Mouse (Mus musculus) retina, embryonic 14.5 days (tissue): Measurements from ENCODE around the gene Cd47.
"Not testable (repeated sequence)": the region's sequence is repeated elsewhere in the genome, so short reads cannot be mapped to it uniquely, and the experiment has no call there.

Experiments
- DNase-seq: peaks from one replicate; pipeline ENCODE4 v3.0.0-alpha.2; 2015; ENCODE audit warnings: low spot score

Cd47 gene

GRCm38 (mm10) chr16:49790575-49791465 lies 9.5 kb upstream of the Cd47 start:
- no peak for DNase-seq

DNA sequence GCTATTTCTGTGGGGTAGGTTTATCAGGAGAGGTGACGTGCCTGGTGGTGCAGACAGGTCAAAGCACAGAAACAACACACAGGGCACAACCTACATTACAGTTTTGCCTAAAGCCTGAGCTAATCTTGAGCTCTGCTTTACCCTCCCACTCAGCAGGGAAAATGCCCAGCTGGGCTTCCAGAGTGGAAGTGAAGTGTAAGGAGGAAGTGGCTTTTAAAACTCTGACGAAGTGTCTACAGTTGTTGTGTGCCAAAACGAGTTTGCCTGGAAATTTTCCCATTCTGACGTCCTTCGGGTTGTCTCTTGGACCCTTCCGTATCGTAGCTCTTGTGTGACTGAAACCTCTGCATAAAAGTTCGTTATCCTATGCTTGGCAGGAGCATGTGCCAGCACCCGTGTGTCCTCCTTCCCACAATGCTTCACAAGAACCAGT lies 7.9 kb upstream of the Cd47 start:
- DNase-seq: no peak

DNA sequence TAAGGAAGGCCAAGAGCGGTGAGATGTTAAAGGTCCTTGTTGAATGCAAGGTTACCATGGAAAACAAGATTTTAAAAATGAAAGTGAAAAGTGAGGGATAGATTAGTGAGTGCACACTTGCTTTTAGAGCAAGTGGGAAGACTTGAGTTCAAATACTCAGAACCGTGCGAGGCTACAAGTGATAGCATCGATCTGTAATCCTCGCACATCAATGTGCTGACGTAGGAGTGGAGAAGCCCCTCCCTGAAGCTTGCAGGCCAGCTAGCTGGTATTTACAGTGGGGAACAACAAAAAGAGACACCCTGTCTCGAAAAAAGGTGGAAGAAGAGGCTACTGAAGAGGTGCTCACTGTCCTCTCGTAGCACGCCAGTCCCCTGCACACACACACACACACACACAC lies 6.7 kb upstream of the Cd47 start:
- DNase-seq: no peak

- no peak for DNase-seq
These were observed 4.1 kb upstream of the Cd47 start for GRCm38 (mm10) chr16:49796271-49796670.

DNA sequence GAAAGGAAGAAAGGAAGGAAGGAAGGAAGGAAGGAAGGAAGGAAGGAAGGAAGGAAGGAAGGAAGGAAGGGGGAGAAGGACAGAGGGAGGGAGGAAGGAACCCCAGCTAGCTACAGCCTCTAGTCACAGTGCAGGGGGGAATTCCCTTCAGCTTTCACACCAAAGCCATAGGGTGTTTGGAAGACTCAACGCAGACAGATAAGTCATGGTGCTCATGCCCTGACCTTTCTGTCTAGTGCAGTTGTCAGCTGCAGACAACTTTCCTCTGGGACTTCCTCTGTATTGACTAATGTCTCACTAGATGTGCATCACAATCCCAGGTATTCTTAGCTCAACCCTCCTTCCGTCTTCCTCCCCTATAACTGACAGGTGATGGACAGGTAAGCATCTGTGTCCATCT lies 3.4 kb upstream of the Cd47 start:
- no peak for DNase-seq

DNA sequence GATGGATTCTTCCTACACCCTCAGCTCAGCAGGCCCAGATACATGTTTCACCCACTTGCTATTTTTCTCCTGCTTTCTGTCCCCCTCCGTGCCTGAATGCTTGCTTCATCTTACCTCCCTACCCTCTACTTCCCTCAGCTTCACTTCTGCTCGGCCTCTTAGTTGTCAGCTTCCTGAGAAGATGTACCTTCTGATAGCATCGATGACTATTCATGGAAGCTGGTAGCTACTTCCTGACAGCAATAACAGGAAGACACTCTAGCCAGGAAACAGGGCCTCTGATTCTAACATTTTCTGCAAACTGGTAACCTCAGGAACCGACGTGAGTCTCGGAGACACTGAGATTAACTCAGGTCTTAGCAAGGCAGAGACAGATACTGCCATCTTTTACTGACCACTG lies 1.5 kb upstream of the Cd47 start:
- DNase-seq: no peak

- no peak for DNase-seq
These were observed 663 bp downstream of the Cd47 start for GRCm38 (mm10) chr16:49800996-49801395.

GRCm38 (mm10) chr16:49801399-49801798 lies 1.1 kb downstream of the Cd47 start:
- no peak for DNase-seq

DNA sequence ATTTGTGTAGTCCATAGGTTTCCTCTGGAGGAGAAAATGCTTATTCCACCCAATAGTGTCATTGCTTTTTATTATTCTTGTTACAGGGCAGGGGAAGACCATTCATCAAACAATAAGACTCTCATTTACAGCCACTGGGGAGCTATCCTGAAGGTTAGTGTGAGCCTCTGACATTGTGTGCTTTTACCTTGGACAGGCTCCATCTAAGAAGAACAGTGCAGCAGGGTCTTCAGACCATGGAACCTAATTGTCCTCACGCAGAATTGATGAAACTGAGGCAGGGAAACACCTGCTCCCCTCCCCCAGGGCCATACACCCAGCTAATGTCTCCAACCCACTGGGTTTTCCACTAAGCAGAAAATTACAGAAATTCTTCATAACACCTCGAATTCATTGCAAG lies 2.7 kb downstream of the Cd47 start:
- no peak for DNase-seq

DNA sequence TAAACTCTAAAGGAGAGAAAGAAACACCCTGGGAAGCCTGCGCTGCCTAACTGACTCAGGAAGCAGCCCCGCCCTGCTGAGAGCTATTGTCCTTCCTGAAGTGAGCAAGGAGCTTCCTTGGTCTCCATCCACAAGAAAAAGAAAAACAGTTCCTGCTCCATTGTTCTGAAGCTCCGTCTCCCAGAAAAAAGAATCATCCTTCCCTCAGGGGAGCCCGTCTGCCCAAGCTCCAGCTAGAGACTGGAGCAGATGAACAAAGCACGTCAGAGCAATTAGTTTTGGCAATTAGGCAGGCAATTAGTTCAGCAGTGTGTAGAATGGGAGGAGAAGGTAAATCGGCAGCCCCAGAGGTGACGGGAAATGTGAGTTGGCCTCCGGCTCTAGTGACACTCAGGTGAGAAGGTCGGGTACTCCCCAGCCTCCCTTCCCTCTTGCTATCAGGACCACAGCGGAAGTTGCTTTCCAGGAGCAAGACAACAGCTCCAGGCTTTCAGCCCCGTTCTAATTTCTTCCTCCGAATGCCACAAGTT lies 3.7 kb downstream of the Cd47 start:
- DNase-seq: peak; percentile 85

DNA sequence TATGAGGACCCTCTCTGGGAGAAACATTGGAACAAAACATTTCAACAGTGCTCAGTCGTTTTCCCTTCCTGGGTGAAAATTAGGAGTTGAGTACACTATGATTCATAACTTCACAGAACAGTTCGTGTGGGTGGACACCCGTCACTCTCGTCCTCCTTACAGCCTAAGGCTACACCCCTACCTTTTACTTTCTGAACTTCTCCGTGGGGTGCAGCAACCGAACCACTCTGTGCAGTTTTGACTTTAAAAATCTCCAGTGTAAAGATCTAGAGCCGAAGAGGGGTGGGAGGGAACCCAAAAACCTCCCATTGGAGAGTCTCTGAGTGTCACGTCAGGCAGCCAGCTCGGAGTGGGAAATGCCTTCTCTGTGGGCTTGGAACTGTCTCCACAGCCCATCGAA lies 6.6 kb downstream of the Cd47 start:
- no peak for DNase-seq

DNA sequence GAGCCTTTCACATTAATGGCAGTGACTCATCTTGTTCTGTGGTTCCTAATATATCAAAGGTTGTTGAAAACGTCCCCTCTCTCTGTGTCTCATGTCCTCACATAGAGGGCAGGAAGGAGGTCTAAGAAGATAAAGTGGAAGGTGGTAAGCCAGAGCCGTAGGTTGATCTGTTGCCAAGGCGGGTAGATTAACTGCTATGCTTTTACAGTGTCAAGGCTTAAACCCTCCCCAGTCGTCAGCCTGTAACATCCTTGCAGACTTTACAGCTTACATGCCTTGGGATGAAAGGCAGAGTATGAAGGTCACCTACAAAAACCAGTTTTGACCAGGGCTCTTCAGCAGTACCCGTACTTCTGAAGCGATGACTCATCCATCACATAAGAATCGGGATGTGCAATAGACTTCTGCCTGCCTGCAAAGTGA lies 7.1 kb downstream of the Cd47 start:
- DNase-seq: no peak

GRCm38 (mm10) chr16:49807862-49808430 lies 7.6 kb downstream of the Cd47 start:
- DNase-seq: no peak

- no peak for DNase-seq
These were observed 11.6 kb downstream of the Cd47 start for GRCm38 (mm10) chr16:49811897-49812296.

- no peak for DNase-seq
These were observed 12.7 kb downstream of the Cd47 start for GRCm38 (mm10) chr16:49812821-49813616.

DNA sequence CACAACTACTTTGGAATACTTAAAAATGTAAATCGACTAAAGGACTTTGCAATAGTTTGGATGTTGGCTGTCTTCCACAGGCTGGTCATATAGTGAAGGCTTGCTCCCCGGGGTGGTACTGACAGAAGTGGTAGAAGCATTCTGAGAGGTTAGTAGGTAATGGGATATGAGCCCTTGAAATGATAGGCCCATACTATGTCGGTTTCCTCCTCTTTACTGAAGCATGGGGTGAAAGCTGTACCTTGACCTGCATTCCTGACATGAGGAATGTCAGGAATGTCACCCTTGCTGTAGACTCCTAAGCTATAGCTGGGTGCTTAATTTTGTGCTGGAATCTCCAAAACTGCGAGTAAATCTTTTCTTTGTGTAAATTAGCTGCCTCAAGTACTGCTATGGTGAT lies 14.1 kb downstream of the Cd47 start:
- DNase-seq: no peak

DNA sequence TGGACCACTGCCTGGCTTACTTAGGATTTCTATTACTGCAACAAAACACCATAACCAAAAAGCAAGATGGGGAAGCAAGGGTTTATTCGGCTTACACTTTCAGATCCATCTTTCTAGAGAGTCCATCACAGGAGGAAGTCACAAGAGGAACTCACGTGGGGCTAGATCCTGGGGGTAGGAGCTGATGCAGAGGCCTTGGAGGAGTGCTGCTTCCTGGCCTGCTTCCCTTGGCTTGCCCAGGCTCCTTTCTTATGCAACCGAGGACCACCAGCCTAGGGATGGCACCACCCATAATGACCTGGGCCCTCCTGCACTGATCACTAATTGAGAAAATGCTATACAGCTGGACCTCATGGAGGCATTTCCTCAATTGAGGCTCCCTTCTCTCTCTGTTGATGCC lies 16.6 kb downstream of the Cd47 start:
- no peak for DNase-seq

GRCm38 (mm10) chr16:49818146-49818545 lies 17.8 kb downstream of the Cd47 start:
- no peak for DNase-seq

GRCm38 (mm10) chr16:49818627-49819026 lies 18.3 kb downstream of the Cd47 start:
- no peak for DNase-seq

GRCm38 (mm10) chr16:49819494-49819893 lies 19.2 kb downstream of the Cd47 start:
- no peak for DNase-seq

- not testable (repeated sequence) for DNase-seq
These were observed 30.6 kb downstream of the Cd47 start for GRCm38 (mm10) chr16:49830911-49831310.

DNA sequence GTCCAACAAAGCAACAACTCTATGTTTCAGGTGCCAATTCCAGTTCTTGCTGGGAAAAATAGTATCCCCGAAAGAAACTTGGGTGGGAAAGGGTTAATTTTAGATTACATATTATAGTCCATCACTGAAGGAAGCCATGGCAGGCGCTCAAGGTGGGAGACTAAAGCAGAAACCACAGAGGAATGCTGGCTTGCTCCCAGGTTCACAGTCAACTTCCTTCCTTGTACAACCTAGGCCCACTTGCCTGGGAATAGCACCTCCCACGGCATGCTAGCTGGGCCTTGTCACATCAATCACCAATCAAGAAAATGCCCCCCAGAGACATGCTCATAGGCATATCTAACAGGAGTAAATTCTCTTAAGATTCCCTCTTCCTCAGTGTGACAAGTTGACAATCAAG lies 32.0 kb downstream of the Cd47 start:
- DNase-seq: no peak
